Mouse (Mus musculus) urinary bladder, postnatal 4 days (tissue): ENCODE measurements around the gene Ing5.
"Not testable (repeated sequence)": the region's sequence is repeated elsewhere in the genome, so short reads cannot be mapped to it uniquely, and the experiment has no call there.

Experiments
- DNase-seq, 2 experiments: peaks; one replicate each; pipeline ENCODE4 v3.0.0; 2021 to 2022; ENCODE audit warnings: low spot score in 2 of 2

Ing5 gene

GRCm38 (mm10) chr1:93861048-93861447 lies 57.3 kb downstream of the Ing5 start, which contains the start of gene Gal3st2:
TSS of gene Gal3st2 (plus strand) at chr1:93861306.
- DNase-seq, result not testable (repeated sequence)
